18 mouse cellular contexts compared by ENCODE assay signal in genomic region chr8:70678679-70679078, GRCm38 (mm10). TPM values are rescaled to one million over a fixed set of nuclear protein-coding genes. Genes with fewer than 3 reads are reported as not detected.
"Had no signal": no experiment of that assay in that cellular context is flagged by ENCODE, and none has a peak within 500 bp of the region (broad histone marks: within the 10 kb centered on the region; RNA-seq: fewer than 3 reads in every experiment).

No protein-coding gene starts in this region.

- H3K27ac ChIP-seq: left cerebral cortex, adult 2 months; midbrain, embryonic 15.5 days; neural tube, embryonic 13.5 days had no signal

- H3K9me3 ChIP-seq: limb, embryonic 10.5 days; liver, embryonic 15.5 days; midbrain, embryonic 15.5 days; neural tube, embryonic 13.5 days had no signal

- DNase-seq: kidney, adult 11 months; kidney, postnatal 14 days; lung, adult 2 months; lung, postnatal 36 days; right cerebral cortex, postnatal 14 days; thymus, postnatal 36 days had no signal

- H3K4me3 ChIP-seq: left cerebral cortex, adult 2 months; limb, embryonic 10.5 days; liver, embryonic 15.5 days; midbrain, embryonic 15.5 days; neural tube, embryonic 13.5 days had no signal

- ATAC-seq: lung, postnatal 0 days; midbrain, embryonic 15.5 days had no signal

- H3K27me3 ChIP-seq: midbrain, embryonic 15.5 days; neural tube, embryonic 13.5 days had no signal

- H3K4me2 ChIP-seq: liver, embryonic 15.5 days; midbrain, embryonic 11.5 days; midbrain, embryonic 15.5 days; neural tube, embryonic 13.5 days had no signal

- H3K9ac ChIP-seq: liver, embryonic 15.5 days; midbrain, embryonic 15.5 days; neural tube, embryonic 13.5 days had no signal

RNA-seq across cellular contexts. Expression of gene Iqcn, which starts 24.6 kb away (rescaled TPM):
- total RNA-seq: megakaryocyte progenitor cell, adult 5-6 weeks had no signal
- polyA plus RNA-seq: limb, embryonic 10.5 days; lung, adult 2 months had no signal

RNA-seq across cellular contexts. Expression of gene Gm3336, which starts 39.7 kb away (rescaled TPM):
- total RNA-seq: layer of hippocampus, adult 8-10 months; layer of hippocampus, postnatal 25 days; left cerebral cortex, adult 2 months; left cerebral cortex, postnatal 14 days had no signal
- polyA plus RNA-seq: limb, embryonic 10.5 days; limb, embryonic 14.5 days; midbrain, embryonic 11.5 days; midbrain, embryonic 15.5 days; neural tube, embryonic 13.5 days had no signal
